Comparison of ENCODE assay signal across 17 mouse cellular contexts in genomic region chr5:116029071-116029470, GRCm38 (mm10). TPM values are rescaled to one million over a fixed set of nuclear protein-coding genes. Genes with fewer than 3 reads are reported as not detected.
DNase-seq lines count a peak whose midpoint lies in the region; ATAC-seq and TF ChIP-seq lines count a peak whose summit lies in the region.
"Had no signal": no experiment of that assay in that cellular context is flagged by ENCODE, and none has a peak within 500 bp of the region (broad histone marks: within the 10 kb centered on the region; RNA-seq: fewer than 3 reads in every experiment).

No protein-coding gene starts in this region.

- no peak overlapping the region for H3K9ac ChIP-seq in heart, embryonic 12.5 days
- peak overlapping the region; percentile 52 for H3K9ac ChIP-seq in liver, embryonic 14.5 days (replicated peaks)
- H3K9ac ChIP-seq: forebrain, embryonic 15.5 days; intestine, embryonic 15.5 days had no signal

- no peak for TF ChIP-seq CTCF in liver, embryonic 14.5 days (IDR thresholded peaks at IDR 0.05; ENCODE audit: low read depth)

- DNase-seq in heart, adult 11 months: no peak
- no peak for DNase-seq in liver, embryonic 14.5 days (ENCODE audit: low read depth in 3 of 3, low spot score in 3 of 3)
- DNase-seq in thymus, postnatal 10 days (ENCODE audit: low spot score in 2 of 2): peak; percentile 72 to 73
- no peak for DNase-seq in frontal cortex, adult 2 months (ENCODE audit: extremely low spot score in 1 of 2, low spot score in 1 of 2)
- no peak for DNase-seq in right cerebral cortex, postnatal 4 days
- no peak for DNase-seq in cerebellum, postnatal 25 days
- DNase-seq: embryo, embryonic 11 days; left cerebral cortex, postnatal 4 days; right cerebral cortex, postnatal 14 days had no signal

- no peak overlapping the region for H3K4me3 ChIP-seq in heart, embryonic 12.5 days
- H3K4me3 ChIP-seq in liver, embryonic 14.5 days (ENCODE audit: insufficient read depth in 1 of 2, low read depth in 2 of 2, low read length in 2 of 2): no peak overlapping the region
- H3K4me3 ChIP-seq: forebrain, embryonic 15.5 days; intestine, embryonic 15.5 days had no signal

- peak; percentile 75 for TF ChIP-seq EP300 in liver, embryonic 14.5 days (IDR thresholded peaks at IDR 0.05; ENCODE audit: low read depth)

- H3K9me3 ChIP-seq in heart, embryonic 12.5 days (replicated peaks): no peaks in the 10 kb centered on the region
- H3K9me3 ChIP-seq in liver, embryonic 14.5 days (ENCODE audit: control insufficient read depth, low read length): no peaks in the 10 kb centered on the region
- H3K9me3 ChIP-seq: forebrain, embryonic 15.5 days; intestine, embryonic 15.5 days had no signal

- H3K36me3 ChIP-seq in heart, embryonic 12.5 days: no peaks in the 10 kb centered on the region
- H3K36me3 ChIP-seq in liver, embryonic 14.5 days (replicated peaks; ENCODE audit: control insufficient read depth, insufficient read depth, low read depth): no peaks in the 10 kb centered on the region
- H3K36me3 ChIP-seq: forebrain, embryonic 15.5 days; intestine, embryonic 15.5 days had no signal

- ATAC-seq in heart, embryonic 12.5 days (ENCODE audit: insufficient number of reproducible peaks, low FRiP score): 0 out of 2 replicates have a peak, but pooled peaks have one; percentile 13
- ATAC-seq in activated CD4-positive, CD25-positive, alpha-beta regulatory T cell, adult 4 months: peak; percentile 85
- ATAC-seq in liver, embryonic 14.5 days (ENCODE audit: insufficient read depth): peak; percentile 27
- ATAC-seq: forebrain, embryonic 15.5 days; intestine, embryonic 15.5 days had no signal

- H3K27me3 ChIP-seq in heart, embryonic 12.5 days (replicated peaks): no peaks in the 10 kb centered on the region
- no peaks in the 10 kb centered on the region for H3K27me3 ChIP-seq in liver, embryonic 14.5 days (ENCODE audit: control insufficient read depth, insufficient read depth, low read length)

- 40% methylated on average over 7 of the region's 7 CpGs for WGBS in heart, embryonic 12.5 days
- 7% methylated on average over 7 of the region's 7 CpGs for WGBS in liver, embryonic 14.5 days (ENCODE audit: insufficient replicate concordance)

- peak overlapping the region; percentile 17; the same call in 1 of the 2 replicates for H3K4me2 ChIP-seq in heart, embryonic 12.5 days
- peak overlapping the region; percentile 43 for H3K4me2 ChIP-seq in liver, embryonic 14.5 days (ENCODE audit: low read depth)
- H3K4me2 ChIP-seq: forebrain, embryonic 15.5 days; intestine, embryonic 15.5 days had no signal

- peaks cover 12% of the 10 kb centered on the region for H3K4me1 ChIP-seq in heart, embryonic 12.5 days (replicated peaks)
- peaks cover 59% of the 10 kb centered on the region in 2 experiments for H3K4me1 ChIP-seq in liver, embryonic 14.5 days (replicated peaks; ENCODE audit: control insufficient read depth in 2 of 2, insufficient read depth in 2 of 2, low read length in 1 of 2)
- H3K4me1 ChIP-seq: intestine, embryonic 15.5 days had no signal

- H3K27ac ChIP-seq in heart, embryonic 12.5 days (ENCODE audit: poor library complexity, severe bottlenecking): peak overlapping the region; percentile 21; the same call in 1 of the 2 replicates
- H3K27ac ChIP-seq in liver, embryonic 14.5 days: peak overlapping the region; percentile 99
- H3K27ac ChIP-seq: forebrain, embryonic 15.5 days; intestine, embryonic 15.5 days had no signal

RNA-seq across cellular contexts. Expression of gene Prkab1, which starts 4.8 kb away (rescaled TPM):
- 52.2 and 54.9 TPM in 2 replicates for polyA plus RNA-seq in heart, embryonic 12.5 days (2016; fragmentation: Nextera tagmentation; extraction: Ambion mirVana)
- 10 to 100 TPM; 36.1 to 43.3 TPM for polyA plus RNA-seq in activated CD4-positive, CD25-positive, alpha-beta regulatory T cell, adult 4 months (2017; shearing (Covaris generic))
- 69.3 and 72.1 TPM in 2 replicates for polyA plus RNA-seq in liver, embryonic 14.5 days (2012; rRNA removed)
- polyA plus RNA-seq in liver, embryonic 14.5 days (2014; fragmentation: Nextera tagmentation; extraction: Ambion mirVana): 67.2 and 76.5 TPM in 2 replicates
- 44.1 and 48.9 TPM in 2 replicates for polyA plus RNA-seq in frontal cortex, adult 2 months (2012; rRNA removed)

RNA-seq across cellular contexts. Expression of gene Tmem233, which starts 54.0 kb away (rescaled TPM):
- polyA plus RNA-seq in heart, embryonic 12.5 days (2016; fragmentation: Nextera tagmentation; extraction: Ambion mirVana): not detected in 2 replicates
- not detected for polyA plus RNA-seq in activated CD4-positive, CD25-positive, alpha-beta regulatory T cell, adult 4 months (2017; shearing (Covaris generic))
- polyA plus RNA-seq in liver, embryonic 14.5 days (2012; rRNA removed): not detected in 2 replicates
- not detected in 2 replicates for polyA plus RNA-seq in liver, embryonic 14.5 days (2014; fragmentation: Nextera tagmentation; extraction: Ambion mirVana)
- polyA plus RNA-seq in frontal cortex, adult 2 months (2012; rRNA removed): not detected in 2 replicates
- polyA plus RNA-seq: brain, embryonic 14.5 days; forebrain, embryonic 15.5 days; gonadal fat pad, adult 2 months; intestine, embryonic 15.5 days; large intestine, adult 2 months; neural tube, embryonic 14.5 days had no signal

Comparison
In these comparisons a context has a peak if more than half of its experiments do, and no peak if none do; other contexts are left out.
1. ATAC-seq: peak in every context shown above with its lines; median percentile 85 in activated CD4-positive, CD25-positive, alpha-beta regulatory T cell, adult 4 months; 27 in liver, embryonic 14.5 days; 13 in heart, embryonic 12.5 days.
2. DNase-seq: peak in thymus, postnatal 10 days (2 of 2); none in heart, adult 11 months (single experiment), liver, embryonic 14.5 days (0 of 3), frontal cortex, adult 2 months (0 of 2), right cerebral cortex, postnatal 4 days (single experiment) and cerebellum, postnatal 25 days (0 of 2).